Mouse (Mus musculus): Measurements from ENCODE around the gene Arid3a.

- TF ChIP-seq CTCF (IDR thresholded peaks at IDR 0.05; ENCODE audit: control insufficient read depth, insufficient read depth, low read length): peak; percentile 76
- no peak for TF ChIP-seq POLR2A (IDR thresholded peaks at IDR 0.05; ENCODE audit: borderline replicate concordance, control insufficient read depth, low read depth, low read length)
Observed at GRCm38 (mm10) chr10:79953946-79954345, 27.1 kb downstream of the Arid3a start.

Data from bone marrow, adult 2 months (tissue).